Mouse (Mus musculus): ENCODE measurements around the gene Ppp1r10. TPM values are rescaled to one million over a fixed set of nuclear protein-coding genes. Genes with fewer than 3 reads are reported as not detected.
A peak's percentile ranks its signal among the peaks of the same experiment; 100 is the strongest.

Gene Ppp1r10
- total RNA-seq, 2 experiments from 2014 or later, result 68.3 to 74.5 TPM

DNA sequence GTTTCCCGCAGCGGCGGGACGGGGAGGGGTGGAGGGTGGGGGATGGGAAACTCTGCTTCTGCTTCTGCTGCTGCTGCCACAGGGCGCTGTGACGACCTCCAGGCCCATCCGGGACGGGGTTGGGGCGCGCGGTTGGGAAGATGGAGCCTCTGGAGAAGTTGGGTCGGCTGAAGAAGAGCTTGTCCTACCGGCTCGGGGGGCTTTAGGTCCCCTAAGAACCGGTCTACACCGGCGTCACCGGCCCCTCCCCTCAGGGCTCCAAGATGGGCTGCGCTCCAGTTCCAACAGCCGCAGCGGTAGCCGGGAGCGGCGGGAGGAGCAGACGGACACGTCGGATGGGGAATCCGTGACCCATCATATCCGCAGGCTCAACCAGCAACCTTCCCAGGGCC lies 64.1 kb downstream of the Ppp1r10 start:
- peak; percentile 57 to 58 for DNase-seq (ENCODE audit: low spot score in 2 of 2)

GRCm38 (mm10) chr17:35981776-35982175 lies 65.5 kb downstream of the Ppp1r10 start:
- no peak for DNase-seq (ENCODE audit: low spot score in 2 of 2)

Small RNAs within 50 kb of the gene (microRNA-seq; reads per million reads assigned to microRNA genes)
- gene Gm28033 (0.90 to 1.1 reads per million in 2 experiments), gene Mir1894 (0 to 0.23 reads per million in 2 experiments), gene Mir877 (600 to 616 reads per million in 2 experiments)

Other genes with a start within 250 kb of the Ppp1r10 start
- 10 to 100 TPM; 34.3 to 34.8 TPM for gene Vars2, start 248.8 kb upstream of the Ppp1r10 start, total RNA-seq (2021)
- 10 to 100 TPM; 23.9 to 25.8 TPM for gene Gtf2h4, start 242.7 kb upstream of the Ppp1r10 start, total RNA-seq (2021)
- gene Ddr1, start 211.8 kb upstream of the Ppp1r10 start, total RNA-seq (2021), result 10 to 100 TPM; 73.6 to 81.0 TPM
- gene Ier3, start 94.8 kb upstream of the Ppp1r10 start, total RNA-seq (2021), result 1 to 10 TPM; 3.8 to 4.2 TPM
- 100 to 1,000 TPM; 139 to 147 TPM for gene Flot1, start 93.2 kb upstream of the Ppp1r10 start, total RNA-seq (2021)
- gene Tubb5, start 78.1 kb upstream of the Ppp1r10 start, total RNA-seq (2021), result 100 to 1,000 TPM; 615 to 684 TPM
- gene Mdc1, start 74.9 kb upstream of the Ppp1r10 start, total RNA-seq (2021), result 10 to 100 TPM; 13.6 to 15.0 TPM
- 1 to 10 TPM; 3.9 to 4.7 TPM for gene Nrm, start 55.1 kb upstream of the Ppp1r10 start, total RNA-seq (2021)
- 10 to 100 TPM; 13.4 to 14.0 TPM for gene Ppp1r18, start 50.8 kb upstream of the Ppp1r10 start, total RNA-seq (2021)
- 10 to 100 TPM; 30.3 to 33.6 TPM for gene Dhx16, start 36.6 kb upstream of the Ppp1r10 start, total RNA-seq (2021)
- 10 to 100 TPM; 61.8 to 71.4 TPM for gene 2310061I04Rik, start 19.0 kb upstream of the Ppp1r10 start, total RNA-seq (2021)
- gene Atat1, start 6.4 kb upstream of the Ppp1r10 start, total RNA-seq (2021), result 10 to 100 TPM; 82.6 to 87.1 TPM
- 10 to 100 TPM; 41.2 to 42.7 TPM for gene Mrps18b, start within 50 bp of the Ppp1r10 start, total RNA-seq (2021)
- 10 to 100 TPM; 76.7 to 84.5 TPM for gene Abcf1, start 53.3 kb downstream of the Ppp1r10 start, total RNA-seq (2021)
- 100 to 1,000 TPM; 133 to 136 TPM for gene Gnl1, start 63.4 kb downstream of the Ppp1r10 start, total RNA-seq (2021)
- 10 to 100 TPM; 59.7 to 63.8 TPM for gene Prr3, start 63.8 kb downstream of the Ppp1r10 start, total RNA-seq (2021)
- gene H2-T24, start 104.1 kb downstream of the Ppp1r10 start, total RNA-seq (2021), result 1 to 10 TPM; 1.0 to 1.1 TPM
- gene H2-T23, start 116.4 kb downstream of the Ppp1r10 start, total RNA-seq (2021), result 1 to 10 TPM; 3.0 to 3.6 TPM
- 1 to 10 TPM; 9.1 to 9.2 TPM for gene H2-T22, start 126.3 kb downstream of the Ppp1r10 start, total RNA-seq (2021)
- not detected for gene Gm6034, start 126.5 kb downstream of the Ppp1r10 start, total RNA-seq (2021)
- gene Gm11127, start 141.9 kb downstream of the Ppp1r10 start, total RNA-seq (2021), result under 1 TPM; 0.31 to 0.32 TPM
- not detected for gene Gm19684, start 205.2 kb downstream of the Ppp1r10 start, total RNA-seq (2021)
- gene Gm7030, start 213.0 kb downstream of the Ppp1r10 start, total RNA-seq (2021), result not detected

All from layer of hippocampus, postnatal 14 days (tissue).